Mouse (Mus musculus) neural tube, embryonic 13.5 days (tissue): Measurements from ENCODE around the gene Lcmt2. TPM values are rescaled to one million over a fixed set of nuclear protein-coding genes. Genes with fewer than 3 reads are reported as not detected.

Experiments used
- ATAC-seq: fragments of 200-750 bp; cut with Nextera tagmentation; 2 replicates; pipeline ENCODE4 v1.8.0; 2017; ENCODE audit warnings: low read depth, mild to moderate bottlenecking, moderate TSS enrichment, moderate library complexity
- H3K27ac ChIP-seq: fragments of 300-500 bp; sonication (generic); replicated peaks from 2 replicates; pipeline ENCODE4 v1.5.1; 2015; ENCODE audit warnings: moderate library complexity, mild to moderate bottlenecking, inconsistent platforms
- H3K27me3 ChIP-seq: fragments of 300-500 bp; sonication (generic); 2 replicates; pipeline ENCODE4 v1.6.1; 2015; ENCODE audit warnings: mild to moderate bottlenecking, inconsistent platforms
- H3K36me3 ChIP-seq: fragments of 300-500 bp; sonication (generic); 2 replicates; pipeline ENCODE4 v1.6.1; 2015; ENCODE audit warnings: mild to moderate bottlenecking, inconsistent platforms
- H3K4me1 ChIP-seq: fragments of 300-500 bp; sonication (generic); replicated peaks from 2 replicates; pipeline ENCODE4 v1.6.1; 2015; ENCODE audit warnings: inconsistent platforms
- H3K4me2 ChIP-seq: fragments of 300-500 bp; sonication (generic); 2 replicates; pipeline ENCODE4 v1.6.1; 2015; ENCODE audit warnings: inconsistent platforms, mild to moderate bottlenecking, moderate library complexity
- H3K4me3 ChIP-seq: fragments of 300-500 bp; sonication (generic); 2 replicates; pipeline ENCODE4 v1.5.1; 2015; ENCODE audit warnings: mild to moderate bottlenecking, inconsistent platforms
- H3K9ac ChIP-seq: fragments of 300-500 bp; sonication (generic); 2 replicates; pipeline ENCODE4 v1.6.1; 2015; ENCODE audit warnings: moderate library complexity, mild to moderate bottlenecking, inconsistent platforms
- H3K9me3 ChIP-seq: fragments of 300-500 bp; sonication (generic); 2 replicates; pipeline ENCODE4 v1.6.1; 2016; ENCODE audit warnings: inconsistent platforms
- WGBS: fragments of 180-500 bp; shearing (Covaris S2); methylation state at CpG from one replicate; pipeline ENCODE4 v1.1.7; 2015; 5-methylcytosine and 5-hydroxymethylcytosine counted together
- polyA plus RNA-seq: library from polyadenylated mRNA; unstranded; fragments of >200 nt; fragmentation: Nextera tagmentation; extraction: Ambion mirVana; gene quantifications from 2 replicates; pipeline ENCODE4 v1.2.1, GENCODE M21; 2015

Gene Lcmt2
- 18.3 and 21.2 TPM in 2 replicates for polyA plus RNA-seq

- H3K9ac ChIP-seq: peak within 1 kb of the TSS; percentile 92
- H3K36me3 ChIP-seq: peaks cover 37% of the 10 kb centered on the region
- H3K9me3 ChIP-seq: no peaks in the 10 kb centered on the region
- H3K27ac ChIP-seq: peak within 1 kb of the TSS; percentile 98
- peak within 1 kb of the TSS; percentile 67 for H3K4me3 ChIP-seq
- peak; percentile 96 for ATAC-seq
- H3K4me1 ChIP-seq: peaks cover 39% of the 10 kb centered on the region
- H3K4me2 ChIP-seq: peak within 1 kb of the TSS; percentile 81
- H3K27me3 ChIP-seq: no peaks in the 10 kb centered on the region
- under 1% methylated on average over 87 of the region's 87 CpGs for WGBS
Measured at GRCm38 (mm10) chr2:121140018-121140882, at the start of gene Lcmt2, which contains the start of gene Adal. Gene Lcmt2, minus strand, starts transcription at chr2:121140653. Gene Adal, plus strand, starts transcription at chr2:121140428.

GRCm38 (mm10) chr2:121188530-121188929 lies 48.1 kb upstream of the Lcmt2 start:
- Histone ChIP-seq H3K4me1 (no peaks in the 10 kb centered on the region), H3K4me3 (no peak overlapping the region), H3K36me3 (peaks cover 94% of the 10 kb centered on the region), H3K27me3 (no peaks in the 10 kb centered on the region), H3K27ac (no peak overlapping the region), H3K4me2 (no peak overlapping the region), H3K9ac (no peak overlapping the region), H3K9me3 (no peaks in the 10 kb centered on the region)
- no peak for ATAC-seq
- WGBS: 66% methylated on average over 1 of the region's 1 CpGs

DNA sequence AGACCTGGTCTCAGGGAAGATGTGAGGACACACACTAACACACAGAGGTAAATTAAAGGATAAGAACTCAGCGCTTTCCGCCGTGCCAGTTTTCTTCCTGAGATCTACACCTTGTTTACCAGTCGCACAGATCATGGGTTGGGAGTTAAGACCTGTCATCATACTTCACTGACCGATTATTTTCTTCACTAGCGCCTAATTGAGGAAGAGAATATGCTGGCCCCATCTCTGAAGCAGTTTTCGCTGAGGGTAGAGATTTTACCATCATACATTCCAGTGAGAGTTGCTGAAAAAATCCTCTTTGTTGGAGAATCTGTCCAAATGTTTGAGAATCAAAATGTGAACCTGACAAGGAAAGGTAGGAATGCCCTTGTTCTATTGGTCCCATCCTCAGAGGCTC lies 43.7 kb upstream of the Lcmt2 start:
- 96% methylated on average over 7 of the region's 7 CpGs for WGBS

DNA sequence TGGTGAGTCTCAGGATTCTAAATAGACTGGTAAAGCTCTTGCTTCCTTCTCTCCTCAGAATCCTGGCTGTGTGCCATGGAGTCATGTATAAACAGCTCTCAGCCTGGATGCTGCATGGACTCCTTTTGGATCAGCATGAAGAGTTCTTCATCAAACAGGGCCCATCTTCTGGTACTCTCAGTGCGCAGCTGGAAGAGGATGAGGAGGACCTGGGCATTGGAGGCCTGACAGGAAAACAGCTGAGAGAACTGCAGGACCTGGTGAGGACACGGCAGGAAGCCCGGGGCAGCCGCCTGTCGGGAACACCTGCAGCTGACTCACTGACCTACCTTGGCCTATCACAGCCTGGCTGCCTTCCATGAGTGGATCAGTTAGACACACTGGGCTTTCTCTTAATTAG lies 43.0 kb upstream of the Lcmt2 start:
- H3K4me1 ChIP-seq: no peaks in the 10 kb centered on the region
- H3K4me3 ChIP-seq: no peak overlapping the region
- H3K36me3 ChIP-seq: peaks cover 82% of the 10 kb centered on the region
- no peak overlapping the region for H3K27ac ChIP-seq
- 88% methylated on average over 5 of the region's 5 CpGs for WGBS
- no peak overlapping the region for H3K9ac ChIP-seq
- no peaks in the 10 kb centered on the region for H3K9me3 ChIP-seq
- no peak for ATAC-seq
- no peak overlapping the region for H3K4me2 ChIP-seq
- no peaks in the 10 kb centered on the region for H3K27me3 ChIP-seq

More for the DNA sequence above, 43.7 kb upstream of the Lcmt2 start:
- Histone ChIP-seq H3K4me2 (no peak overlapping the region), H3K9me3 (no peaks in the 10 kb centered on the region), H3K27ac (no peak overlapping the region), H3K27me3 (no peaks in the 10 kb centered on the region), H3K4me3 (no peak overlapping the region), H3K36me3 (peaks cover 81% of the 10 kb centered on the region), H3K9ac (no peak overlapping the region), H3K4me1 (no peaks in the 10 kb centered on the region)
- no peak for ATAC-seq

GRCm38 (mm10) chr2:121178828-121179479 lies 38.5 kb upstream of the Lcmt2 start:
- 97% methylated on average over 3 of the region's 3 CpGs for WGBS
- peaks cover 82% of the 10 kb centered on the region for H3K36me3 ChIP-seq
- no peak for ATAC-seq

DNA sequence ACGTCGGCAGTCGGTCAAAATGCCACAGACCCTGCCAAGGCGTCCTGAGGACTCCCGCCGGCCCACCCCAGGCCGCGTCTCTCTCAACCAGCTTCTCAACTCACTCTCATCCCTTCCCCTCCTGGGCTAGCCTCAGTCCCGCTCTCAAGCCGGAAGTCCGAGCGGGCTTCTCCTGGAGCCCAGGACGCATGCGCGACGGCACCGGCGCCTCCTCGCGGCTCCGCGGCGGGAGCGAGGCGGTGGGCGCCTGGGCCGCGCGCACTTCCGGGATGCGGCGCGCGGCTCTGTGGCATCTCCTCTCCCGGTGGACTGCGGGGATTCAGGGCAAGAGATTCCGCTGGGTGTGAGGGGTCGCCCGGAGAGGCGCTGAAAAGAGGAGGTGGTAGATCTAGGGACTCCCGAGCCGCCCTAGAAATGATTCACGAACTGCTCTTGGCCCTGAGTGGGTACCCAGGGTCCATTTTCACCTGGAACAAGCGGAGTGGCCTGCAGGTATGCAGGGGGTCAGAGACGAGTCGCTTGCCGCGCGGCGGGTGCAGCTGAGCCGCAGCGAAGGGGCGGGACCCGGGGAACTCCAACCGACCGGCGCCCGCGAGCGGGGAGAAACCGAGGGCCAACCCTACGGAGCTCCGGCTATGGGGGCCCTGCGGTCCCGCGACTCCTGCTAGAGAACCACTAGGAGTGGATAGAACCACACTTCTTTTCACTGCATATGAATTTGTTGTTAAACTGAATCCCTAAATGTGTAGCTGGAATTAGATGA lies 30.7 kb upstream of the Lcmt2 start, which contains the start of gene Zscan29:
Zscan29 (minus strand) TSS at position 146 of the 763 bp plus-strand sequence.
- Histone ChIP-seq H3K4me1 (peaks cover 43% of the 10 kb centered on the region), H3K27ac (peak within 1 kb of the TSS; percentile 89), H3K4me2 (peak within 1 kb of the TSS; percentile 92), H3K27me3 (no peaks in the 10 kb centered on the region), H3K4me3 (peak within 1 kb of the TSS; percentile 89), H3K36me3 (peaks cover 38% of the 10 kb centered on the region), H3K9ac (peak within 1 kb of the TSS; percentile 91), H3K9me3 (no peaks in the 10 kb centered on the region)
- ATAC-seq: peak; percentile 98
- WGBS: under 1% methylated on average over 66 of the region's 66 CpGs

More at GRCm38 (mm10) chr2:121178828-121179479, 38.5 kb upstream of the Lcmt2 start:
- Histone ChIP-seq H3K27me3 (no peaks in the 10 kb centered on the region), H3K9ac (no peak overlapping the region), H3K4me2 (no peak overlapping the region), H3K4me3 (no peak overlapping the region), H3K4me1 (no peaks in the 10 kb centered on the region), H3K27ac (no peak overlapping the region), H3K9me3 (no peaks in the 10 kb centered on the region)

DNA sequence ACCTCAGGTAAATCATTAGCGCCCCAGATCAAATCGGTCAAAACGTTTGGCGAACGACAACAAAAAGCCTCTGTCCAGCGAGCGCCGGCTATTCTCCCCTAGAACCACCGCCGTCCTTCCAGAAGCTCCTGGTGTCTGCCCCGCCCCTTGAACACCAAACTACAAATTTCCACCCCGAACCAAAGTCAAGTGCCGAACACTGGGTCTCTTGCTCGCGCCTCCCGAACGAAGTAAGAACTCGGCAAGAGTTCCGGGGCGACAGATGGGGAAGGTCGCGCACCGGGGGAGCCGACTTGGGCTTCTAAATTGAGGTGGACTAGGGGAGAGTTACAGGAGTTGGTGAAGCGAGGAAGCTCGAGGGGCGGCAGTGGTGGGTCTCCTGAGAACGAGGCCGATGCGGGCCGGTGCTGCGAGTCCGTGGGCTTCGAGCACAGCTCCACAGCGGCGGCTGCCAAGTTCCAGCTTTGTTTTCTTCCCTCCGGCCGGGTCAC lies 30.1 kb upstream of the Lcmt2 start, which contains the start of gene Tubgcp4:
Tubgcp4 (plus strand) TSS at position 174 of the 491 bp plus-strand sequence.
- peaks cover 43% of the 10 kb centered on the region for H3K4me1 ChIP-seq
- peaks cover 37% of the 10 kb centered on the region for H3K36me3 ChIP-seq
- peak within 1 kb of the TSS; percentile 89 for H3K27ac ChIP-seq
- no peaks in the 10 kb centered on the region for H3K27me3 ChIP-seq
- no peaks in the 10 kb centered on the region for H3K9me3 ChIP-seq
- under 1% methylated on average over 38 of the region's 38 CpGs for WGBS
- H3K9ac ChIP-seq: peak within 1 kb of the TSS; percentile 91
- H3K4me3 ChIP-seq: peak within 1 kb of the TSS; percentile 89
- ATAC-seq: peak; percentile 62
- H3K4me2 ChIP-seq: peak within 1 kb of the TSS; percentile 92

DNA sequence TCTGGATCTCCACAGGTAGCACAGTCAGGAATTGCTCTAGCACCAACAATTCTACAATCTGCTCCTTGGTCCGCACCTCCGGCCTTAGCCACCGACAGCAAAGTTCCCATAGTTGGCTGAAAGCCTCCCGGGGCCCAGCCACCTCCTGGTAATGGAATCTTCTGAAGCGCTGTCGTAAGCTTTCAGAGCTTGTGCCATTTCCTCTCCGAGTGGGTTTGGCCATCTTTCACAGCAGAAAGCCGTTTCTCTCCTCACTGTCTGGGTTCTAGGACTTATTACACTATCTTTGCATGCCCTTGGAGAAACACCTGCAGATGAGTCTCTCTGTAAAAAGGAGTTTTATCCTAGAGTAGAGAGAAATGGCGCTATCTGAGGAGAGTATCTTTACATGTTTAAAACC lies 29.4 kb upstream of the Lcmt2 start:
- Histone ChIP-seq H3K27me3 (no peaks in the 10 kb centered on the region), H3K9me3 (no peaks in the 10 kb centered on the region), H3K4me3 (peak overlapping the region; percentile 89), H3K27ac (no peak overlapping the region), H3K36me3 (peaks cover 34% of the 10 kb centered on the region), H3K4me2 (peak overlapping the region; percentile 92), H3K9ac (peak overlapping the region; percentile 91), H3K4me1 (peaks cover 43% of the 10 kb centered on the region)
- no peak for ATAC-seq
- 6% methylated on average over 9 of the region's 9 CpGs for WGBS

DNA sequence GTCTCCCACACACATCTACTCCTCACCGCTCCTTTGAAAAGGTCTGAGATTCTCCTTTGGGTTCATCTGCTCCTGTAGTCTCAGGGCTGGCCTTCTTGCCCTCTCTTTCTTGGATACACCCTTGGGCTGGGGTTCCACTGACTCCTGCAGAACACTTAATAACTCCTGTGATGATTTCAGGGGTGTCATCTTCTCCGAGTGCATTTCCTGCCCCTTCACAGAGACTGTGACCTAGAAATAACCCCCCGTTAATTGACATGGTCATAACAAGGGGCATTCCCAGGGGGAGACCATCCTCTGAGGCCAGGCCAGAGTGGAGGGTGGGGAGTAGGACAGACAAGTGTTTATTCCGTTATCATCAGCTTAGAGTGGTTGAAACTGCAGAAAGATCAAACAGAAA lies 28.7 kb upstream of the Lcmt2 start:
- Histone ChIP-seq H3K4me2 (peak overlapping the region; percentile 92), H3K36me3 (peaks cover 33% of the 10 kb centered on the region), H3K4me1 (peaks cover 43% of the 10 kb centered on the region), H3K9ac (peak overlapping the region; percentile 91), H3K27ac (no peak overlapping the region), H3K9me3 (no peaks in the 10 kb centered on the region), H3K4me3 (peak overlapping the region; percentile 89), H3K27me3 (no peaks in the 10 kb centered on the region)
- ATAC-seq: no peak
- 42% methylated on average over 4 of the region's 4 CpGs for WGBS

GRCm38 (mm10) chr2:121153100-121153499 lies 12.6 kb upstream of the Lcmt2 start:
- Histone ChIP-seq H3K9me3 (no peaks in the 10 kb centered on the region), H3K9ac (no peak overlapping the region), H3K27ac (no peak overlapping the region), H3K4me2 (no peak overlapping the region), H3K36me3 (peaks cover 65% of the 10 kb centered on the region), H3K4me3 (no peak overlapping the region), H3K4me1 (no peaks in the 10 kb centered on the region), H3K27me3 (no peaks in the 10 kb centered on the region)
- ATAC-seq: no peak
- 89% methylated on average over 3 of the region's 3 CpGs for whole genome bisulfite sequencing

DNA sequence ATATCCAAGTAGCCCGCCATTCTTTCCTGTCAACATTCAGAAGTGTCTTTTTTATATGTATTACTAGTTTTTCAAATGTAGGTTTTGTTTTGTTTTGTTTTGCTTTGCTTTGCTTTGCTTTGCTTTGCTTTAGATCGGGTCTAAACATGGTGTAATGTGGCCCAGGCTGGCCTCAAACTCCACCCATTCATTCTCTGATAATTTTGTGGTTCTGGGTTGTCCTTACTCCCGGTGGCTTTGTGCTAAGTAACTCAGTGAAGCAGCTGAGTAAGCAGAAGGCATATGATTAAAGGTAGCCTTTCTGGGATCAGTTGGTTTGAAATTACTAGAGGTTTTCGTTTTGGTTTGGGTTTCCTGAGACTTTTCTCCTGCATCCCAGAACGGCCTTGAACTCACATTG lies 9.2 kb upstream of the Lcmt2 start:
- H3K36me3 ChIP-seq: peaks cover 72% of the 10 kb centered on the region
- H3K9me3 ChIP-seq: no peaks in the 10 kb centered on the region
- 90% methylated on average over 5 of the region's 5 CpGs for WGBS
- no peak overlapping the region for H3K9ac ChIP-seq
- H3K4me3 ChIP-seq: no peak overlapping the region
- no peak overlapping the region for H3K4me2 ChIP-seq
- H3K27me3 ChIP-seq: no peaks in the 10 kb centered on the region
- H3K27ac ChIP-seq: no peak overlapping the region
- no peak for ATAC-seq
- no peaks in the 10 kb centered on the region for H3K4me1 ChIP-seq
